Mouse (Mus musculus) neural tube, embryonic 15.5 days (tissue): ENCODE data around the gene Phb2. TPM values are rescaled to one million over a fixed set of nuclear protein-coding genes. Genes with fewer than 3 reads are reported as not detected.

Experiments used
- ATAC-seq: fragments of 200-750 bp; cut with Nextera tagmentation; 2 replicates; pipeline ENCODE4 v1.8.0; 2017; ENCODE audit warnings: mild to moderate bottlenecking, moderate TSS enrichment, moderate library complexity; ENCODE audit not compliant: low FRiP score
- H3K27ac ChIP-seq: fragments of 300-500 bp; sonication (generic); replicated peaks from 2 replicates; pipeline ENCODE4 v1.5.1; 2015; ENCODE audit warnings: mild to moderate bottlenecking, inconsistent platforms
- H3K27me3 ChIP-seq: fragments of 300-500 bp; sonication (generic); replicated peaks from 2 replicates; pipeline ENCODE4 v1.6.1; 2015; ENCODE audit warnings: inconsistent platforms
- H3K36me3 ChIP-seq: fragments of 300-500 bp; sonication (generic); 2 replicates; pipeline ENCODE4 v1.6.1; 2015; ENCODE audit warnings: inconsistent platforms
- H3K4me1 ChIP-seq: fragments of 300-500 bp; sonication (generic); 2 replicates; pipeline ENCODE4 v1.6.1; 2015; ENCODE audit warnings: inconsistent platforms
- H3K4me2 ChIP-seq: fragments of 300-500 bp; sonication (generic); 2 replicates; pipeline ENCODE4 v1.6.1; 2015; ENCODE audit warnings: inconsistent platforms, mild to moderate bottlenecking, moderate library complexity
- H3K4me3 ChIP-seq: fragments of 300-500 bp; sonication (generic); replicated peaks from 2 replicates; pipeline ENCODE4 v1.5.1; 2015; ENCODE audit warnings: mild to moderate bottlenecking, inconsistent platforms
- H3K9ac ChIP-seq: fragments of 300-500 bp; sonication (generic); replicated peaks from 2 replicates; pipeline ENCODE4 v1.6.1; 2015; ENCODE audit warnings: mild to moderate bottlenecking, inconsistent platforms
- H3K9me3 ChIP-seq: fragments of 300-500 bp; sonication (generic); replicated peaks from 2 replicates; pipeline ENCODE4 v1.6.1; 2016; ENCODE audit warnings: inconsistent platforms
- WGBS: fragments of 180-500 bp; shearing (Covaris S2); methylation state at CpG from one replicate; pipeline ENCODE4 v1.1.7; 2015; ENCODE audit warnings: mixed read lengths; 5-methylcytosine and 5-hydroxymethylcytosine counted together
- polyA plus RNA-seq: library from polyadenylated mRNA; unstranded; fragments of >200 nt; fragmentation: Nextera tagmentation; extraction: Ambion mirVana; gene quantifications from 2 replicates; pipeline ENCODE4 v1.2.1, GENCODE M21; 2015

Phb2 gene
- polyA plus RNA-seq, 1 experiment from 2014 or later = 267 TPM

GRCm38 (mm10) chr6:124742839-124743514 lies 30.8 kb downstream of the Phb2 start:
- Histone ChIP-seq H3K9me3 (no peaks in the 10 kb centered on the region), H3K36me3 (peaks cover 42% of the 10 kb centered on the region), H3K4me1 (peaks cover 59% of the 10 kb centered on the region), H3K27me3 (no peaks in the 10 kb centered on the region), H3K4me2 (no peak overlapping the region), H3K9ac (no peak overlapping the region), H3K4me3 (no peak overlapping the region), H3K27ac (peak overlapping the region; percentile 10; the same call in 1 of the 2 replicates)
- WGBS = 91% methylated on average over 15 of the region's 15 CpGs
- ATAC-seq = no peak

- H3K4me3 ChIP-seq = no peak overlapping the region
- no peaks in the 10 kb centered on the region for H3K27me3 ChIP-seq
- H3K4me1 ChIP-seq = peaks cover 57% of the 10 kb centered on the region
- no peaks in the 10 kb centered on the region for H3K9me3 ChIP-seq
- H3K9ac ChIP-seq = no peak overlapping the region
- H3K27ac ChIP-seq = no peak overlapping the region
- WGBS = 88% methylated on average over 8 of the region's 8 CpGs
- no peak overlapping the region for H3K4me2 ChIP-seq
- ATAC-seq = no peak
- peaks cover 49% of the 10 kb centered on the region for H3K36me3 ChIP-seq
Measured at GRCm38 (mm10) chr6:124743647-124744046, 31.5 kb downstream of the Phb2 start.

GRCm38 (mm10) chr6:124744755-124745321 lies 32.7 kb downstream of the Phb2 start:
- 73% methylated on average over 26 of the region's 26 CpGs for WGBS
- no peaks in the 10 kb centered on the region for H3K27me3 ChIP-seq
- peak overlapping the region; percentile 81 for H3K4me2 ChIP-seq
- ATAC-seq = peak; percentile 1
- H3K4me1 ChIP-seq = peaks cover 45% of the 10 kb centered on the region
- H3K9ac ChIP-seq = peak overlapping the region; percentile 42; the same call in 1 of the 2 replicates
- no peaks in the 10 kb centered on the region for H3K9me3 ChIP-seq
- H3K27ac ChIP-seq = peak overlapping the region; percentile 87
- H3K36me3 ChIP-seq = peaks cover 61% of the 10 kb centered on the region
- peak overlapping the region; percentile 44 for H3K4me3 ChIP-seq

GRCm38 (mm10) chr6:124745490-124746295 lies 33.6 kb downstream of the Phb2 start:
- no peaks in the 10 kb centered on the region for H3K27me3 ChIP-seq
- H3K27ac ChIP-seq = peak overlapping the region; percentile 87
- H3K9me3 ChIP-seq = no peaks in the 10 kb centered on the region
- peaks cover 47% of the 10 kb centered on the region for H3K4me1 ChIP-seq
- peak overlapping the region; percentile 81 for H3K4me2 ChIP-seq
- peak overlapping the region; percentile 57 for H3K9ac ChIP-seq
- under 1% methylated on average over 84 of the region's 85 CpGs for WGBS
- peak overlapping the region; percentile 44 for H3K4me3 ChIP-seq
- peaks cover 62% of the 10 kb centered on the region for H3K36me3 ChIP-seq
- ATAC-seq = peak; percentile 82

- peak overlapping the region; percentile 57 for H3K9ac ChIP-seq
- peak overlapping the region; percentile 44 for H3K4me3 ChIP-seq
- no peaks in the 10 kb centered on the region for H3K9me3 ChIP-seq
- peaks cover 48% of the 10 kb centered on the region for H3K4me1 ChIP-seq
- no peaks in the 10 kb centered on the region for H3K27me3 ChIP-seq
- H3K4me2 ChIP-seq = peak overlapping the region; percentile 81
- H3K27ac ChIP-seq = peak overlapping the region; percentile 87
- 10% methylated on average over 8 of the region's 8 CpGs for WGBS
- peaks cover 62% of the 10 kb centered on the region for H3K36me3 ChIP-seq
- no peak; the same call in 1 of the 2 replicates for ATAC-seq
Measured at GRCm38 (mm10) chr6:124746296-124746605, 34.1 kb downstream of the Phb2 start.

GRCm38 (mm10) chr6:124746654-124747632 lies 34.8 kb downstream of the Phb2 start:
- peak overlapping the region; percentile 87 for H3K27ac ChIP-seq
- H3K36me3 ChIP-seq = peaks cover 62% of the 10 kb centered on the region
- ATAC-seq = no peak
- H3K4me3 ChIP-seq = no peak overlapping the region
- WGBS = 82% methylated on average over 7 of the region's 7 CpGs
- no peaks in the 10 kb centered on the region for H3K9me3 ChIP-seq
- no peaks in the 10 kb centered on the region for H3K27me3 ChIP-seq
- peaks cover 46% of the 10 kb centered on the region for H3K4me1 ChIP-seq
- H3K4me2 ChIP-seq = peak overlapping the region; percentile 81
- 0 out of 2 replicates have a peak overlapping the region, but pooled peaks have one; percentile 10 for H3K9ac ChIP-seq

GRCm38 (mm10) chr6:124750405-124750804 lies 38.3 kb downstream of the Phb2 start:
- peaks cover 34% of the 10 kb centered on the region for H3K36me3 ChIP-seq
- WGBS = 89% methylated on average over 8 of the region's 8 CpGs
- H3K4me1 ChIP-seq = peaks cover 61% of the 10 kb centered on the region

GRCm38 (mm10) chr6:124753861-124754260 lies 41.7 kb downstream of the Phb2 start:
- 89% methylated on average over 2 of the region's 2 CpGs for WGBS
- Histone ChIP-seq H3K4me3 (no peak overlapping the region), H3K9ac (no peak overlapping the region)

More at GRCm38 (mm10) chr6:124750405-124750804, 38.3 kb downstream of the Phb2 start:
- Histone ChIP-seq H3K27me3 (no peaks in the 10 kb centered on the region), H3K9ac (no peak overlapping the region), H3K4me2 (no peak overlapping the region), H3K9me3 (no peaks in the 10 kb centered on the region), H3K4me3 (no peak overlapping the region), H3K27ac (no peak overlapping the region)
- no peak for ATAC-seq

GRCm38 (mm10) chr6:124755306-124755705 lies 43.2 kb downstream of the Phb2 start:
- 5% methylated on average over 3 of the region's 3 CpGs for WGBS
- Histone ChIP-seq H3K4me3 (peak overlapping the region; percentile 74), H3K9me3 (no peaks in the 10 kb centered on the region), H3K36me3 (no peaks in the 10 kb centered on the region), H3K27me3 (no peaks in the 10 kb centered on the region), H3K27ac (peak overlapping the region; percentile 98), H3K4me1 (peaks cover 66% of the 10 kb centered on the region), H3K9ac (peak overlapping the region; percentile 95), H3K4me2 (peak overlapping the region; percentile 90)
- ATAC-seq = no peak

More at GRCm38 (mm10) chr6:124753861-124754260, 41.7 kb downstream of the Phb2 start:
- Histone ChIP-seq H3K27ac (no peak overlapping the region), H3K27me3 (no peaks in the 10 kb centered on the region), H3K4me1 (peaks cover 66% of the 10 kb centered on the region), H3K36me3 (peaks cover 11% of the 10 kb centered on the region), H3K4me2 (peak overlapping the region; percentile 90), H3K9me3 (no peaks in the 10 kb centered on the region)
- ATAC-seq = no peak

GRCm38 (mm10) chr6:124755831-124756595 lies 43.9 kb downstream of the Phb2 start, which contains the start of the genes Gm45234 and Atn1:
Gene Gm45234, minus strand, starts transcription at chr6:124756021.
Gene Atn1, minus strand, starts transcription at chr6:124756524.
- peaks cover 64% of the 10 kb centered on the region for H3K4me1 ChIP-seq
- ATAC-seq = peak; percentile 68

More at GRCm38 (mm10) chr6:124755831-124756595, 43.9 kb downstream of the Phb2 start, which contains the start of the genes Gm45234 and Atn1:
- Histone ChIP-seq H3K9ac (peak within 1 kb of the TSS; percentile 95), H3K4me2 (peak within 1 kb of the TSS; percentile 90), H3K27me3 (no peaks in the 10 kb centered on the region), H3K4me3 (peak within 1 kb of the TSS; percentile 74), H3K9me3 (no peaks in the 10 kb centered on the region), H3K36me3 (no peaks in the 10 kb centered on the region), H3K27ac (peak within 1 kb of the TSS; percentile 98)
- under 1% methylated on average over 69 of the region's 100 CpGs for WGBS
